Mouse (Mus musculus): Measurements from ENCODE around the gene Slc37a1.
"Not testable (repeated sequence)": the region's sequence is repeated elsewhere in the genome, so short reads cannot be mapped to it uniquely, and the experiment has no call there.

Slc37a1 gene

DNA sequence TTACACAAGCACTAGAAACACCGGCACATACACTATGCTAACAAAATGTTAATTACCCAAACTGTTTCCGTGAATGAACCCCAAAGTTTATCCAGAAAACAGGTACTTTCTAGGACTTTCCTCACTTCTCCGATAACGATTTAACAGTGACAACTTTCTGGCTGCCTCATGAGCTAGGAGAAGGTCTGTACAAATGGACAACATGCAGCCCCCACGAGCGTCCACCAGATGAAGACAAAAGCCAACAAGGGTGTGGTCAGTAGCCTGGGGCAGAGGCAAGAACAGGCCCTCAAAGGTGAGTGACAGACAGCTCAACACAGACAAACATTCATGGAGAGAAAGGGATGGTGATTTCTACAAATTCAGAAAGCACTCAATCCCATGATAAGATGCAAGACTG, 19.0 kb upstream of the Slc37a1 start:
- in situ Hi-C loops (cut with MboI; ENCODE audit: low sequenced_read_pairs), result no loop called here

DNA sequence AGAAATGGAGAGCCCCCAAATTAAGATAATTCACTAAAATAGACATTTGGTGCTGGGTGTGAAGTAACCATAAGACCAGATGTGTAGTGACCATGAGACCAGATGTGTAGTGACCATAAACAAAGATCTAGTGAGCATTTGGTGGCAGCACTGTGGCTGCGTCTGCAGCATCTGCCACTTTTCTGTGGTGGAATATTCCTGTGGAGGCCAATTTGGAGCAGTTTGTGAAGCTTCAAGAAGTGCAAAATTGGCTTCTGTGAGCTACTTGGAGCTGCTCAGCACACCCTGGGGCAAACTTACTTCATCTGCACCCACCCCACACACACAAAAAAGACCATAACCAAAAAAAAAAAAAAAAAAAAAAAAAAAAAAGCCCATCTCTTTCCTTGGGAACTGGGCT, 18.6 kb upstream of the Slc37a1 start:
- in situ Hi-C loops (cut with MboI; ENCODE audit: low sequenced_read_pairs), result no loop called here

DNA sequence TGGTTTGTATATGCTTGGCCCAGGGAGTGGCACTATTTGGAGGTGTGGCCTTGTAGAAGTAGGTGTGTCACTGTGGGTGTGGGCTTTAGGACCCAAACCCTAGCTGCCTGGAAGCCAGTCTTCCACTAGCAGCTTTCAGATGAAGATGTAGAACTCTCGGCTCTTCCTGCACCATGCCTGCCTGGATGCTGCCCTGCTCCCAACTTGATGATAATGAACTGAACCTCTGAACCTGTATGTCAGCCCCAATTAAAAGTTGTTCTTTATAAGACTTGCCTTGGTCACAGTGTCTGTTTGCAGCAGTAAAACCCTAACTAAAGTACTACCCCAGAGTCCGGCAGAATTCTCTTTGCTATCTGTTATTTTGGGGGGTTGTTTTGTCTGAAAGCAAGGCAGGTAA, 16.8 kb upstream of the Slc37a1 start:
- in situ Hi-C loops (cut with MboI; ENCODE audit: low sequenced_read_pairs), result no loop called here

- in situ Hi-C loops (cut with MboI; ENCODE audit: low sequenced_read_pairs), result no loop called here
Observed at GRCm38 (mm10) chr17:31270246-31270645, 16.3 kb upstream of the Slc37a1 start.

DNA sequence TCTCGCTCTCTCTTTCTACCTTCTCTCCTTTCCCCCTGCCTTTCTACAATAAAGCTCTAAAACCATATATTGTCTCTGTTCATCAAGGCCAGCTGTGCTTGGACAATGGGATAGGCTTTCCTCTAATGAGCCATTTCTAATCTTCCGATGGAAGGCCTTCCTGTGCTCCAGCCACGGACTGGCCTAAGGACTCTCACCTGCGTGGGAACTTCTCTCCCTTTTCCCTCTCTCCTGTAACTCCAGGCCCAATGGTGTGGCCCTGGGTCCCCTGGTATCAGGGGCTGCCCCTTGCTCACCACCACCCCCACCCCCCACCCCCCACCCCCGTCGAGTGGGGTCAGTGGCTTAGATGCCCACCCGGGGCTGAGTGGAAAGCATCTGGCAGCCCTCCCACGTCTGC, 15.9 kb upstream of the Slc37a1 start:
- in situ Hi-C loops (cut with MboI; ENCODE audit: low sequenced_read_pairs), result not testable (repeated sequence)

- in situ Hi-C loops (cut with MboI; ENCODE audit: low sequenced_read_pairs), result no loop called here
Observed at GRCm38 (mm10) chr17:31271136-31271851, 15.3 kb upstream of the Slc37a1 start.

DNA sequence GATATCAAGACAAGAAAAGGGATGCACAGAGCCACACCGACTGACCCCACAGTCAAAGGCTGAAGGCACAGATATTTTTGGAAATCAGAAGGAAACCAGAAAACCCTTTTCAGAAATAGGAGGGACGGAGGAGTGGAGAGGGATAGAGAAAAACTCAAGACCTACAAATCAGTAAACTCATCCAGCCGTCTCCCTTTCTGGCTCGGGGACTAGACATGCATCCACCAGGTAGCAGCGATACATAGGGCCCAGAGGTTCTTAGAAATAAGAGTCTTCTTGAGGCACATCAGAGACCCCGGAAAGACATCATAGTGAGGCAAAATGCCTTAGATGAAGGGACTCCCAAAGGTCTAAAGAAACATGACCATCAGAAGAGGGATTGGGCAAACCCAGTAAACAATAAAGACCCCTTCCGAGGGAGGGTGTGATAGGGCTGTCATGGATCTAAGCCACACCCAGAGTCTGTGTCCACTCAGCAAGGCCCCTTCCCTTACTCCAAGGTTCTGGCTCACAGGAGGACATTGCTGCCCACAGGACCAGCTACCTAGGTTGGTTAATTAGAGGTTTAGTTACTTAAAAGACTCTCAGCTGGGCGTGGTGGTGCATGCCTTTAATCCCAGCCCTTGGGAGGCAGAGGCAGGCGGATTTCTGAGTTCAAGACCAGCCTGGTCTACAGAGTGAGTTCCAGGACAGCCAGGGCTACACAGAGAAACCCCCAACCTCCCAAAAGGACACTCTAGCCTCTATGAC, 14.0 kb upstream of the Slc37a1 start:
- in situ Hi-C loops (cut with MboI; ENCODE audit: low sequenced_read_pairs), result no loop called here

DNA sequence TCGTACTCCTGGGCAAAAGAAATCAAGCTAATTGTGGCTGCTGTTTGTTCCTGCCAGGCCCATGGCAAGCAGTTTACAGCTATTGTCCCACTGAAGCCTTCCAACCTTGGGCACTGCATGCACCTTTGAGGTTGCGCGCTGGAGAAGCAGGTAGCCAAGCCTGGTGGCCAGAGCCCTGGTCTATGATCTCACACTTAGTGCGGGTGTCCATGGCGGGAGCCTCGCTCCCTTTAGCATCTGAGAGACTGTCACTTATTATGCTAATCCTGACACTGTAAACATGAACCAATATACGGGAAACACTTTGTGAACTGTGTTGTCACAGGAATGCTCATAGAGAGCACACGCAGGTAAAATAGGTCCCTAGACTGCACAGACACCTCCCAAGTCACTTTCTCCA, 13.0 kb upstream of the Slc37a1 start:
- in situ Hi-C loops (cut with MboI; ENCODE audit: low sequenced_read_pairs), result no loop called here

- in situ Hi-C loops (cut with MboI; ENCODE audit: low sequenced_read_pairs), result no loop called here
Observed at GRCm38 (mm10) chr17:31275181-31275580, 11.4 kb upstream of the Slc37a1 start.

DNA sequence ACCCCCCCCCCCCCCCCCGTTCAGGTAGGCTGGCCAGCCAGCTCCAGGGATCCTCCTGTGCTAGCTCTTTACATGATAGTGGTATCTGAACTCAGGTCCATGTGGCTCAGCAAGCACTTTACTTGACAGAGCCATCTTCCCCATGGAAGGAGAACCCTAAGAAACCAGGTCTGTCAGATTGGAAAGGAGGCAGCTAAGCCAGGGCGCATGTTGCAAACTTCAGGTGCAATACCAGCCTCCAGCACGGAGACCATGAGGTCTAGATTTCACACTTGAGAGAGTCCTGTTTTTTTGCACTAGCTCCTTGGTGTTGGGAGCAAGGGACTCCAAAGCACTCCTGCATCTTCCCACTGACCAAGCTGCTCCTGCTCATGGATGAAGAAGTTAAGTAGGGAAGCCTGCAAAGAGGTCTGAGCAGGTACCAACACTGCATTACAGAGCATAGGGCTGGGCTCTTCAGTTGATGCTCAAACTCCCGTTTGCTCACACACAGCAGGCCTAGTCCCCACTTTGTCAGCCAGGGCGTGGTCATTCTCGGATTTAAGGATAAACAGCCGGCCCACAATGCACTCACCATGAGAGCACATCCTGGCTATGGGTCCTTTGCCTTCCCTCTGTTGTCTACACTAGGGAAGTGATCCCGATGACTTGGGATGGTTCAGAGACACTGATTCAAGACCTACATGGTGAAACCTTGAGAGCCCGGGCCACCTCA, 10.2 kb upstream of the Slc37a1 start:
- in situ Hi-C loops (cut with MboI; ENCODE audit: low sequenced_read_pairs), result no loop called here

DNA sequence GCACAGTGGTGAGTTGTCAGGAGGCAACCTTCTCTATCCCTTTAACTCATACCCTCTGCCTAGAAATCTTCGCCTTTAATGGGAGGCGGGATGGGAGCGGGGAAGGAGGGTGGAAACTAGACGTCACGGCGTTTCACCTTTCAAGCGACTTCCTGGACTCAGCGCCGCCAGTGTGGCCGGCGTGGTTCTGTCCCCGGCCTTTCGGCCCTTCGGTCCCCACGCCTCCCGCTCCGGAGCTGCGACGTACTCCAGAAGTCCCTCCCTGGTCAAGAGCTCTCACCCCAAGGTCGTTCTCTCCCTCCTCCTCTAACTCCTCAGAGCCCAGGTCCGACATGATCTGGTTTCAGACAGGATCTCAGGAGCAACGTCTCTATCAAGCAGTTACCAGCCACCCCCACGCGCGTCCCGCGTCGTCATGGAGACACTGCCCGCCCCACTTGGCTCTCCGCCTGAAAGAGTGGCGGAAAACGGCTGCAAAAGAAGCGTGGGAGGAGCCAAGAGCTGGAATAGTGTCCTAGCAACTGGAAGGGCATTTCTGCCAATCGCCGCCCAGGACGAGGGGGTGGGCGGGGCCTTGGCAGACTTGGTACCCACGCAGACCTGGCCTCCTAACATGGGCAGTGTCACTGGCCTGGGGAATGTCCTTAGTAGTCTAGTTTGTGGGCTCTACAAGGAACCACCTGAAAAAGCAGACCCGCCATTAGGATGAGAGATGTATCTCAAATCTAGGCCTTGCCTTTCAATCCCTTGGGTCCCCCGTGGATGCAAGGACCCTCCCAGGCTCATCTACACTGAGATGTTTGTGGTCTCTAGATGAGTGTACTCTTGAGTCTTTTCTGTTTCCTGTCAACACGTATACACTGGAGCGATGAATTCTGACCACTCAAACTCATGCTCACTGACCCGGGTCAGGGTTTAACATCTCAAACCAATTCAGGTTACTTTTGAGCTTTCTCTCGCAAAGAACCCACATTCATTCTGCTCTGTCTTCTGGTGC, 9.4 kb upstream of the Slc37a1 start, which contains the start of gene Rsph1:
Gene Rsph1 (minus strand): TSS at position 462 of the 997 bp plus-strand sequence.
- in situ Hi-C loops (cut with MboI; ENCODE audit: low sequenced_read_pairs), result no loop called here

GRCm38 (mm10) chr17:31277931-31278330, 8.7 kb upstream of the Slc37a1 start:
- in situ Hi-C loops (cut with MboI; ENCODE audit: low sequenced_read_pairs), result no loop called here

GRCm38 (mm10) chr17:31279541-31279940, 7.1 kb upstream of the Slc37a1 start:
- in situ Hi-C loops (cut with MboI; ENCODE audit: low sequenced_read_pairs), result no loop called here

DNA sequence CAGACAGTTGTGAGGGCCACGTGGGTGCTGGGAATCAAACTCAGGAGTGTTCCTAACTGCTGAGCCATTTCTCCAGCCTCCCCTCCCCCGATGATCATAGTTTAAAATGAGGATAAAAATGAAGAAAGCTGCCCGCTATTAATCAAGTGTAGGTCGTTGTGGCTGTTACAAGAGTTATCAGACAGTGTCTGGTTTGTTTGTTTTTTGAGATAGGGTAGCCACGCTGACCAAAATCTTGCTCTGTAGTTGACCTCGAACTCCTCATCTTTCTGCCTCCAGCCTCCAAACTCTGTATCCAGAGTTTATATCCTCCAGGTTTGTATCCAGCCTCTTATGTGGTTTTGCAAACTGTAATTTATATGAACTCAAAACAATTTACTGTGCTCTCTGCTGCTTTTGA, 6.3 kb upstream of the Slc37a1 start:
- in situ Hi-C loops (cut with MboI; ENCODE audit: low sequenced_read_pairs), result no loop called here

DNA sequence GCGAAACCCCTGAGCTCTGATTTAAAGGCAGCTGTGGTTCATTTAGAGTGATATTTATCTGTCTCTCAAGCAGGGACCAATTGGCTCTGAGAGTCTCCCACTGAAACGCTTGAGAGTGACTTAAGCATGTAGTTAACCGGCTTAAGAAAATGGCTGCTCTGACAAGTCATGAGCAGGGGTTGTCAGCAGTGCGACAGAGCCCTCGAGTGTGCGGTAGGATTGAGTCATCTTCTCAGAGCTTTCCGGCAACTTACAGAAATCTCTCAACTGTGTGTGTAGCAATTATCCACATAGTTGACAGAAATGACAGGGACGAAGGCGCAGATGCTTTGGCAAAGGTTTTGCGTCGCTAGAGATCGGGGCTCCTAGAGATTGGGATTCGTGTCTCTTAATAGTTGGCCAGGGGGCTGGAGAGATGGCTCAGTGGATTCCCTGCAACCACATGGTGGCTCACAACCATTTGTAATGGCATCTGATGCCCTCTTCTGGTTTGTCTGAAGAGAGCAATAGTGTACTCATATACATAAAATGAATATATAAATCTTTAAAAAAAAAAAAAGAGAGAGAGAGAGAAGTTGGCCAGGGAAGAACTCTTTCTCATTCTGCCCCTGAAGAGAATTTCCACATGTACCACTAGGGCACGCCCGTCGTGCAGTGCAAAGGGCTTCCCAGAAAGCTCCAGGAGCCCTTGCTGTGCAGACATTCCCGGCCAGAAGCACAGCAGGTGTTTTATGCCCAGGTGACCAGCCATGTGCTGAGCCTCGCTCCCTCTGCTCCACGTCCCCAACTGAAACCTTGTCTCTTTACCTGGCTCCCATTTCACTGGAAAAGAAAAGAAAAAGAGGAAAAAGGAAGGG, 4.5 kb upstream of the Slc37a1 start:
- in situ Hi-C loops (cut with MboI; ENCODE audit: low sequenced_read_pairs), result no loop called here

- in situ Hi-C loops (cut with MboI; ENCODE audit: low sequenced_read_pairs), result no loop called here
Observed at GRCm38 (mm10) chr17:31282687-31283053, 3.9 kb upstream of the Slc37a1 start.

DNA sequence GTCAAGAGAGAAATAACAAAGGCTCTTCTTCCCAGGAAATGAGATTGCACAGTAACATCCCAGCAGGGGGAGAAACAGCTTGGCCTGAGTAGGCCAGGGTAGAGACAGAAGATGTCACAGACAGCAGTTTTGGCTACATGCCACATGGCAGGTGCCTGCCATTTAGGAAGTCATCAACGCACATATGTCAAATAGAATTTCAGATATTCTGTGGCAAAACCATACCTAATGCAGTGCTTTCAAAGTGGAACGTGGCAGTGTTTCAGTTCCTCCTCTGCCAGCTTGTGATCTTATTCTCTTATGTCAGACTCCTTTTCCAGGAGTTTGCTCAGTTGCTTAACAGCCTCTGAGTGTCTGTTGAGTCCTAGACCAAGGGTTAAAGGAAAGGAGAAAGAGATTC, 725 bp upstream of the Slc37a1 start:
- in situ Hi-C loops (cut with MboI; ENCODE audit: low sequenced_read_pairs), result no loop called here

DNA sequence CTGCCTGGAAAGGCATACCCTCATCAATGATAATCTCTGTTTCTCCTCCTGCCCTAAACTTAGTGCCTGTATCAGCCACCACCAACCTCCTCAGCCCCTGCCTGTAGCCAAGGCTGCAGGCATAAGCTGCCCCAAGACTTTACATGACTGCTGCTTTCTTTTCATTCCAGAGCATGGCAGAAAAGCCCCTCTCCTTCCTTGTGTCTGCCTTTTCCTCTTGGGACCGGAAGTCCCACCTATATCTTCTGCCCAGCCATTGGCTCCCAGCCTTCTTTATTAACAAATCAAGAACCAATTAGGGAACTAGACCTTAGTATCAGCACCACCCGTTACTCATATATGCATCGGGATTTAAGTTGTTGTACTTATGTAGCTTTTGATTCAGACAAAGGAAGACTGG, 624 bp downstream of the Slc37a1 start:
- in situ Hi-C loops (cut with MboI; ENCODE audit: low sequenced_read_pairs), result no loop called here

DNA sequence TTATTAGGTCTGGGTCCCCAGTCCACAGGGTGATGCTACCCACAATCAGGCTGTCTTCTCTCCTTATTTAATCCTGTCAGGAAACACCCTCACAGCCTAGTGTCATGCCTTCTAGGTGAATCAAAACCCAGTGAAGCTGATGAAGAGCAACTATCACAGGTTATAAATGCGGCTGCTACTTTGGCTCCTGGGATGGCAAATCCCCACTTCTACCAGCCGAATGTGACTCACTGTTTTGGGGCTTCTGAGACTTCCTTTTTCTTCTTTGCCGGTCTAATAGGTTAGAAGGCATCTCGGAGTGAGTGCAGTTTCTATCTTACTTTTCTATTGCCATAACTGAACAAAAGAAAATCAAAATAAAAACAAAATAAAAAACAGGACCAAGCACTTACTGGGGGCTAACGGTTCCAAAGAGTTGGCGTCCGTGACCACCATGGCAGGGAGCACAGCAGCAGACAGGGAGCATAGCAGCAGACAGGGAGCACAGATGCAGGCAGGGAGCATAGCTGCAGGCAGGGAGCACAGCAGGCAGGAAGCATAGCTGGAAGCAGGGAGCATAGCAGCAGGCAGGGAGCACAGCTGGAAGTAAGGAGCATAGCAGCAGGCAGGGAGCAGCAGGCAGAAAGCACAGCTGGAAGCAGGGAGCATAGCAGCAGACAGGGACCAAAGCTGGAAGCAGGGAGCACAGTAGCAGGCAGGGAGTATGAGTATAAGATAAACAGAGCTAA, 2.6 kb downstream of the Slc37a1 start:
- in situ Hi-C loops (cut with MboI; ENCODE audit: low sequenced_read_pairs), result no loop called here
